Mouse (Mus musculus): ENCODE measurements around the gene Nme7.

DNA sequence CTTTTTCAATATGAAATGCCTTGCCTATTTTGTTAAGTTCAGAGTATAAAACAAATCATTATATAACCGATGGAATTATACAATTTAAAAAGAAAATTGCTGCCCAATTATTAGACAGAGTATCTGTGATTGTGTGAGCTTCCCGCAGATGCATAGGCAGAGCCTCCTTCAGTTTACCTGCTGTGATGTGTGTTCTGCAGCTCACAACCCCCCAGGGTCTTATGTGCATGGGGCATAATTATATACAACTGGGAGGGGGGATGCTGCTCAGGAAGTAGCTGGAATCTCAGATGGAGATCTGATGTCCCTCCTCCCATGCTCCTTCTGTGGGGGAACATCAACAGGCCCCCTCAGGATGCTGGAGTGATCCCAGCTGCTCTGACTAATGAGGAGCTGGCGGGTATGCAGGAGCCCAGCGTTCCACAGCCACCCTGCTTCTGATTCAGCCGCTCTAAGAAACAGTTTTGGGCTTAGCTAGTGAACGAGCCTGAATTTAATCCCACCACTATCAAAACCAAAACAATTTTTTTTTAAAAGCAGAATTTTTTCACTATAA, 22.8 kb downstream of the Nme7 start:
- no peak for TF ChIP-seq CTCF (IDR thresholded peaks at IDR 0.05; ENCODE audit: low read depth)
- no peak for TF ChIP-seq EP300 (IDR thresholded peaks at IDR 0.05; ENCODE audit: low read depth)

Measured in heart, postnatal 0 days (tissue).